Mouse (Mus musculus) neural tube, embryonic 12.5 days (tissue): ENCODE results near the gene Slc23a4. TPM values are rescaled to one million over a fixed set of nuclear protein-coding genes. Genes with fewer than 3 reads are reported as not detected.

Experiments used
- ATAC-seq: fragments of 200-750 bp; cut with Nextera tagmentation; 2 replicates; pipeline ENCODE4 v1.8.0; 2017; ENCODE audit warnings: low read depth, mild to moderate bottlenecking, moderate TSS enrichment, moderate library complexity; ENCODE audit not compliant: low FRiP score
- H3K27ac ChIP-seq: fragments of 300-500 bp; sonication (generic); 2 replicates; pipeline ENCODE4 v1.5.1; 2016
- H3K27me3 ChIP-seq: fragments of 300-500 bp; sonication (generic); replicated peaks from 2 replicates; pipeline ENCODE4 v1.6.1; 2016; ENCODE audit warnings: mild to moderate bottlenecking
- H3K36me3 ChIP-seq: fragments of 300-500 bp; sonication (generic); 2 replicates; pipeline ENCODE4 v1.6.1; 2016; ENCODE audit warnings: mild to moderate bottlenecking
- H3K4me1 ChIP-seq: fragments of 300-500 bp; sonication (generic); 2 replicates; pipeline ENCODE4 v1.6.1; 2016
- H3K4me2 ChIP-seq: fragments of 300-500 bp; sonication (generic); replicated peaks from 2 replicates; pipeline ENCODE4 v1.6.1; 2016; ENCODE audit warnings: mild to moderate bottlenecking
- H3K4me3 ChIP-seq: fragments of 300-500 bp; sonication (generic); 2 replicates; pipeline ENCODE4 v1.5.1; 2016
- H3K9ac ChIP-seq: fragments of 300-500 bp; sonication (generic); 2 replicates; pipeline ENCODE4 v1.6.1; 2016; ENCODE audit warnings: mild to moderate bottlenecking
- H3K9me3 ChIP-seq: fragments of 300-500 bp; sonication (generic); 2 replicates; pipeline ENCODE4 v1.6.1; 2016; ENCODE audit warnings: mild to moderate bottlenecking
- WGBS: fragments of 180-500 bp; shearing (Covaris S2); methylation state at CpG from one replicate; pipeline ENCODE4 v1.1.7; 2016; 5-methylcytosine and 5-hydroxymethylcytosine counted together
- polyA plus RNA-seq: library from polyadenylated mRNA; unstranded; fragments of >200 nt; fragmentation: Nextera tagmentation; extraction: Ambion mirVana; gene quantifications from 2 replicates; pipeline ENCODE4 v1.2.1, GENCODE M21; 2016

Slc23a4 gene
- polyA plus RNA-seq, 1 experiment from 2014 or later: 0.67 TPM

DNA sequence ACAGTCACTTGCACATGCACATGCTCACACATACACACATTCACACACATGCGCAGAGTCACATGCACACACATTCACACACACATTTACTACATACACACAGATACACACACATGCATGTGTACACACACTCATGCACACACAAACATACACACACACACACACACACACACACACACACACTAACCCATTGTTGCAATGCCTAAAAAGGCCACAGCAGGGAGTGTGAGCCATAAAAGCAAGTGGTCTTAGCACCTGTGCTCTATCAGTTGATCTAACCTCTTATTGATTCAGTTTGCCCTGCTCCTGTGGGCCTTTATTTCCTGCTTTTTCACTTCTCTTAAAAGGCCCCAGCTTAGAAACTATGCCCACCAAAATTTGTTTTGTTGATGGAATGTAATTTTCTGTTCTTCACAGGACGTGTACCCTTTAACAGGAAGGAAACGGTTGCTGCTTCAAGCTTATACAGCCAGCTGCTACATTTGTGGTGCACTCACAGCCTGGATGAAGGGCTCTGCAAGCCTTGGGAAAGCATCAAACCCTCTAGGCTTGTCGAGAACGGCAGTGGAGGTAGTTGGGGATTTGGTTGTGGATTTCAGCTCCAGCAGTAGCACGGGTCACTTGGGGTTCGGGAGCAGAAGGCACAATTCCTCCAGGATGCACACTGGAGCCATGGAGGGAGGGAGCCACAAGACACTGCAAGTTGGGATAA lies 36.1 kb downstream of the Slc23a4 start:
- Histone ChIP-seq H3K4me1 (peaks cover 7% of the 10 kb centered on the region; the same call in 1 of the 2 replicates), H3K36me3 (no peaks in the 10 kb centered on the region), H3K9ac (no peak overlapping the region), H3K9me3 (no peaks in the 10 kb centered on the region), H3K27me3 (0 out of 2 replicates have a peak, but pooled peaks cover 4% of the 10 kb centered on the region), H3K4me2 (no peak overlapping the region), H3K27ac (no peak overlapping the region), H3K4me3 (no peak overlapping the region)
- no peak for ATAC-seq
- 75% methylated on average over 7 of the region's 7 CpGs for WGBS

GRCm38 (mm10) chr6:34951518-34951917 lies 36.7 kb downstream of the Slc23a4 start:
- no peak overlapping the region for H3K4me2 ChIP-seq
- ATAC-seq: no peak
- WGBS: 87% methylated on average over 7 of the region's 7 CpGs
- no peak overlapping the region for H3K9ac ChIP-seq
- H3K4me3 ChIP-seq: no peak overlapping the region
- no peaks in the 10 kb centered on the region for H3K9me3 ChIP-seq
- H3K36me3 ChIP-seq: no peaks in the 10 kb centered on the region
- 0 out of 2 replicates have a peak, but pooled peaks cover 4% of the 10 kb centered on the region for H3K27me3 ChIP-seq
- H3K4me1 ChIP-seq: peaks cover 7% of the 10 kb centered on the region; the same call in 1 of the 2 replicates
- no peak overlapping the region for H3K27ac ChIP-seq

GRCm38 (mm10) chr6:34948461-34948860 lies 39.7 kb downstream of the Slc23a4 start:
- no peak for ATAC-seq
- 0 out of 2 replicates have a peak, but pooled peaks cover 4% of the 10 kb centered on the region for H3K27me3 ChIP-seq
- no peak overlapping the region for H3K4me3 ChIP-seq

DNA sequence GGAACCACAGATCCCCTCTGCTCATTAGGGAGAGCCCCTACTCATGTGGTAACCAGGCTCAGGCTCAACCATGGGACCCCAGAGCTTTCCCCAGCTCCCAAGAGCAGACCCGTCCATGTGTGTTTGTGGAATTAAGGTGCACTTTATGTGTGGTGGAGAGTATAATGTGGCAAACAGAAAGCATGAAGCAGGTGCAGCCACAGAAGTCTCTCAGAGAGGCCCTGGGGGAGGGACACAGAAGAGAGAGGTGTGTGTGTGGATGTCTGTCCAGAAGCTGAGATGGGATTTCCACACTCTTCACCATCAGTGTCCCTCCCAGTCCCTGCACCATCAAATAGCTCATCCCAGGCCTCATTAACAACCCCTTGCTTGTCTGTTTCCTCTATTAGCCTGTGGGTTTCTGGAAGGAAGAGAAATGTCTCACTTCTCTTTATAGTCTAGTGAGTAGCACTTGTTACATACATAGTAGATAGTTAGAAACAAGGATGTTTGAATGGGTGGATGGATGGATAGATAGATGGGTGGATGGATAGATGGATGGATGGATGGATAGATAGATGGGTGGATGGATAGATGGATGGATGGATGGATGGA lies 41.6 kb downstream of the Slc23a4 start:
- Histone ChIP-seq H3K9ac (no peak overlapping the region), H3K9me3 (no peaks in the 10 kb centered on the region), H3K4me1 (peaks cover 4% of the 10 kb centered on the region; the same call in 1 of the 2 replicates), H3K27me3 (0 out of 2 replicates have a peak, but pooled peaks cover 4% of the 10 kb centered on the region), H3K4me3 (no peak overlapping the region), H3K4me2 (no peak overlapping the region), H3K36me3 (no peaks in the 10 kb centered on the region), H3K27ac (no peak overlapping the region)
- no peak for ATAC-seq
- 92% methylated on average over 1 of the region's 1 CpGs for WGBS

More at GRCm38 (mm10) chr6:34948461-34948860, 39.7 kb downstream of the Slc23a4 start:
- Histone ChIP-seq H3K4me1 (peaks cover 4% of the 10 kb centered on the region; the same call in 1 of the 2 replicates), H3K9ac (no peak overlapping the region), H3K9me3 (no peaks in the 10 kb centered on the region), H3K36me3 (no peaks in the 10 kb centered on the region), H3K27ac (no peak overlapping the region), H3K4me2 (peak overlapping the region; percentile 49)
- 17% methylated on average over 11 of the region's 11 CpGs for WGBS

- whole genome bisulfite sequencing: 84% methylated on average over 5 of the region's 5 CpGs
- no peaks in the 10 kb centered on the region for H3K9me3 ChIP-seq
These were observed 44.7 kb downstream of the Slc23a4 start for GRCm38 (mm10) chr6:34943499-34943898.

GRCm38 (mm10) chr6:34942446-34942845 lies 45.8 kb downstream of the Slc23a4 start:
- Histone ChIP-seq H3K9ac (no peak overlapping the region), H3K27me3 (no peaks in the 10 kb centered on the region), H3K4me3 (no peak overlapping the region), H3K27ac (no peak overlapping the region), H3K4me1 (no peaks in the 10 kb centered on the region), H3K9me3 (no peaks in the 10 kb centered on the region), H3K4me2 (no peak overlapping the region), H3K36me3 (no peaks in the 10 kb centered on the region)
- WGBS: 88% methylated on average over 9 of the region's 9 CpGs
- no peak for ATAC-seq

More at GRCm38 (mm10) chr6:34943499-34943898, 44.7 kb downstream of the Slc23a4 start:
- Histone ChIP-seq H3K27me3 (0 out of 2 replicates have a peak, but pooled peaks cover 4% of the 10 kb centered on the region), H3K27ac (no peak overlapping the region), H3K9ac (no peak overlapping the region), H3K4me1 (no peaks in the 10 kb centered on the region; the same call in 1 of the 2 replicates), H3K36me3 (no peaks in the 10 kb centered on the region), H3K4me3 (no peak overlapping the region), H3K4me2 (no peak overlapping the region)
- ATAC-seq: no peak

DNA sequence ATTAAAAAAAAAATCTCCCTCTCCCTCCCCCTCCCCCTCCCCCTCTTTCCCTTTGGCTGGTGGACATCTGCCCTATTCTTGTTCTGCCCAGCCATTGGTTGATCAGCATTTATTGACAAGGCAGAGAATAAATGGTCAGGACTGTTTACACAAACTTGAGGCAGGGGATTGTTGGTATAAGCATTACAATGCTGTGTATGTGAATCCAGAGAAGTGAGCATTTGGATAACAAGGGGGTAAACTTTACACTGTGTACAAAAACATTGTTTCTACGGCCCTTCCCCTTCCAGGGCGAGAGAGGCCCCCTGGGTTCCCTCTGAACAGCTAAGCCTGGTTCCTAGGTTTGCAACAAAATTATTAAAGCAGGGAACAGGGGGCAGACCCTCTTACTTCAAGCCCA lies 46.7 kb downstream of the Slc23a4 start:
- no peak for ATAC-seq
- 74% methylated on average over 2 of the region's 2 CpGs for WGBS
- no peaks in the 10 kb centered on the region for H3K36me3 ChIP-seq

GRCm38 (mm10) chr6:34939451-34939850 lies 48.8 kb downstream of the Slc23a4 start:
- no peak for ATAC-seq
- Histone ChIP-seq H3K4me1 (no peaks in the 10 kb centered on the region), H3K4me2 (no peak overlapping the region), H3K4me3 (no peak overlapping the region), H3K27me3 (no peaks in the 10 kb centered on the region), H3K36me3 (no peaks in the 10 kb centered on the region), H3K9me3 (no peaks in the 10 kb centered on the region), H3K27ac (no peak overlapping the region), H3K9ac (no peak overlapping the region)
- WGBS: 92% methylated on average over 8 of the region's 8 CpGs

More for the DNA sequence above, 46.7 kb downstream of the Slc23a4 start:
- H3K9me3 ChIP-seq: no peaks in the 10 kb centered on the region
- no peak overlapping the region for H3K27ac ChIP-seq
- no peak overlapping the region for H3K4me3 ChIP-seq
- H3K9ac ChIP-seq: no peak overlapping the region
- H3K4me2 ChIP-seq: no peak overlapping the region
- no peaks in the 10 kb centered on the region for H3K4me1 ChIP-seq
- no peaks in the 10 kb centered on the region for H3K27me3 ChIP-seq

DNA sequence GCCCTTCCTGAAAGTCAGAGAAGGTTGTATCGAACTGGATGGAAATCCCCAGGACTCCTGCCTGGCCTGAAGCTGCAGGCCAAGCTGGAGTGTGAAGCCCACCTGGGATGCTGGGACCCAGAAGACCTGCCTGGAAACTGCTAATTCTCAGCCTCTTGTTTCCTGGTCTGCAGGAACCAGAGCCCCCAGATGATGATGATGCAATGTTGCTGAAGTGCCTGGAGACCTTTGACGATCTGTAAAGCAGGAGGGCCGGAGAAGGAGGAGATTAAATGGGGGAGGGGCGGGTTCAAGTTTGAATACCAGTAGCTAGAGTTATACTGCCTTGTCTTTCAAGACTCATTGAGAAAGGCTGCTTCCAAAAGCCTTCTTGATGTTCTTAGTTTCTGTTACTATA lies 49.3 kb downstream of the Slc23a4 start:
- 56% methylated on average over 4 of the region's 4 CpGs for WGBS

DNA sequence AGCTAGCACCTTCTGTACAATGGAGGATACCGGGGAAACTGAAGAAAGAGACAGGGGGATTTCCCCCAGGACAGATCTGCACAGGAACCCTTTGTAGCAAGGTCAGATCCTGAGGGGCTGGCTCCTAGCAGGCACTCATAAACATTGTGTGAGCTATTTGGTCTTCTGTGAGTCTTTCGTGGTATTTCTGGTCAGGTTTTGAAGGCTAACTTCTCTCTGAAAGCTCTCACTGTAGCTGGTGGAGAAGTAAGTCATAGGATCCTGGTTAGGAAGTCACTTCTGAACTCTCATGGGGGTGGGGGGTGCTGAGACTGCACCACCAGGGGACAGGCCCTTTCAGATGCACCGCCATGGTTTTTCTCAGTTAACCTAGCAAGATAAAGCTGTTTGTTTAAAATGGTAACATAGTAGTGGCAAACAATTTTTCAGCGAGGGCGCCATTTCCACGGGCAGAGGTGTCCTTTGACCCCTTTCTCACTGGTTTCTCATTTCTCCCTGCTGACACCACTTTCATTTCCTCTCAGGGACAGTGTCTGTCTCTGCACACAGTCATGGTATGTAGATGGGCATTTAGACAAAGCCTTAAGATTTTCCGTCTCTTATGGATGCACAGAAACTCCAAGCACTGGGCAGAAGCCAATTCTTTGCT lies 49.8 kb downstream of the Slc23a4 start:
- Histone ChIP-seq H3K4me2 (no peak overlapping the region), H3K27me3 (no peaks in the 10 kb centered on the region), H3K9ac (no peak overlapping the region), H3K4me3 (no peak overlapping the region), H3K36me3 (no peaks in the 10 kb centered on the region), H3K4me1 (no peaks in the 10 kb centered on the region), H3K27ac (no peak overlapping the region), H3K9me3 (no peaks in the 10 kb centered on the region)
- WGBS: 74% methylated on average over 7 of the region's 7 CpGs
- ATAC-seq: no peak

More for the DNA sequence above, 49.3 kb downstream of the Slc23a4 start:
- no peak for ATAC-seq
- Histone ChIP-seq H3K4me3 (no peak overlapping the region), H3K27me3 (no peaks in the 10 kb centered on the region), H3K27ac (no peak overlapping the region), H3K9ac (no peak overlapping the region), H3K9me3 (no peaks in the 10 kb centered on the region), H3K36me3 (no peaks in the 10 kb centered on the region), H3K4me2 (no peak overlapping the region), H3K4me1 (no peaks in the 10 kb centered on the region)

DNA sequence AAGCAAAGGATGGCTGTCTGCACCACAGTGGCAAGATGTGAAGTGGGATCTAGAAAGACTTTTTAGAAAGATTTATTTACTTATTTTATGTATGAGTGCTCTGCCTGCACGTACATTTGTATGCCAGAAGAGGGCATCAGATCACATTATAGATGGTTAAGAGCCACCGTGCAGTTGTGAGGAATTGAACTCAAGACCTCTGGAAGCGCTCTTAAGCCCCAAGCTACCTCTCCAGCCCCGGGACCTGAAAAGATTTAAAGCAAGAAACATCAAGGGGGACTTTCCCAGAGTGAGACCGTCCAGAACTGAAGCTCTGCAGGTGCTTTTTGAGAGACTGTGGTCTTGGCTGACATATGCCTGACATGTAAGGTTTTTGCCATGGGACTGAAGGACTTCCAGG lies 51.5 kb downstream of the Slc23a4 start:
- H3K36me3 ChIP-seq: no peaks in the 10 kb centered on the region
- H3K4me1 ChIP-seq: no peaks in the 10 kb centered on the region
- H3K27ac ChIP-seq: no peak overlapping the region
- 79% methylated on average over 5 of the region's 5 CpGs for WGBS
- no peak for ATAC-seq
- no peak overlapping the region for H3K9ac ChIP-seq
- no peak overlapping the region for H3K4me2 ChIP-seq
- H3K9me3 ChIP-seq: no peaks in the 10 kb centered on the region
- H3K27me3 ChIP-seq: no peaks in the 10 kb centered on the region
- H3K4me3 ChIP-seq: no peak overlapping the region

DNA sequence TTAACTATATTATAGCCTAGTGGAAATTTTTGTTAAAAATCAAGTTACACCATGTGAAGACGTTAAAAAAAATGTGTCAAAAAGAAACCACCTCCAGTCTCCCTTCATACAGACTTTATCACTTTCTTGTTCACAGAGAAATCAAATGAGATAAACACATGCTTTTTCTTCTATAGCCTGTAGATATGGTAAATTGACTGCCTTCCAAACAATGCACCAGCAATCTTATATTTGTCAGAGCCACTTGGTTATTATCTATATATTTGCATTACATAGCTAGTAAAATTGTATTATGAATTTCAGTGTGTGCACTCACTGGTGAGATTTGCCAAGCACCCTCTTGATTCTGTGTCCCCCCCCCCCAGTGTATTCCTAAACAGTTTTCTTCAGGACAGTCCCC lies 55.6 kb downstream of the Slc23a4 start:
- H3K4me2 ChIP-seq: no peak overlapping the region
- 94% methylated on average over 1 of the region's 1 CpGs for WGBS
- H3K9me3 ChIP-seq: no peaks in the 10 kb centered on the region

More for the DNA sequence above, 55.6 kb downstream of the Slc23a4 start:
- H3K27me3 ChIP-seq: no peaks in the 10 kb centered on the region
- H3K9ac ChIP-seq: no peak overlapping the region
- H3K27ac ChIP-seq: no peak overlapping the region
- no peaks in the 10 kb centered on the region for H3K4me1 ChIP-seq
- ATAC-seq: no peak
- H3K4me3 ChIP-seq: no peak overlapping the region
- no peaks in the 10 kb centered on the region for H3K36me3 ChIP-seq
